Mouse (Mus musculus) liver, embryonic 14.5 days (tissue): Measurements from ENCODE around the gene Kazn. TPM values are rescaled to one million over a fixed set of nuclear protein-coding genes. Genes with fewer than 3 reads are reported as not detected.

ENCODE experiments used
- ATAC-seq: fragments of 200-750 bp; cut with Nextera tagmentation; 2 replicates; pipeline ENCODE4 v1.8.0; 2017; ENCODE audit warnings: moderate number of reproducible peaks, mild to moderate bottlenecking, moderate library complexity; ENCODE audit not compliant: insufficient read depth
- DNase-seq, 3 experiments: peaks; one replicate each; pipeline ENCODE4 v3.0.0-alpha.2; 2012 to 2013; ENCODE audit warnings: low read depth in 3 of 3, low spot score in 3 of 3
- H3K27ac ChIP-seq: fragments of 300-500 bp; sonication (generic); 2 replicates; pipeline ENCODE4 v1.5.1; 2014; ENCODE audit warnings: moderate library complexity, mild to moderate bottlenecking, control low read depth, inconsistent platforms
- H3K27me3 ChIP-seq: fragments of 300-500 bp; sonication (generic); 2 replicates; pipeline ENCODE4 v1.6.1; 2014; ENCODE audit warnings: mild to moderate bottlenecking, low read length, moderate library complexity; ENCODE audit not compliant: control insufficient read depth, insufficient read depth
- H3K36me3 ChIP-seq: fragments of 300-500 bp; sonication (generic); replicated peaks from 2 replicates; pipeline ENCODE4 v1.6.1; 2014; ENCODE audit warnings: low read depth; ENCODE audit not compliant: control insufficient read depth, insufficient read depth
- H3K4me1 ChIP-seq, 2 experiments: fragments of 200-500 bp in 1 of 2; fragments of 300-500 bp in 1 of 2; sonication (generic) in 1 of 2; replicated peaks; 2 replicates each; pipeline ENCODE4 v1.6.1; 2012 to 2014; ENCODE audit warnings: antibody characterized with exemption in 1 of 2, inconsistent platforms in 1 of 2, low read length in 1 of 2; ENCODE audit not compliant: control insufficient read depth in 2 of 2, insufficient read depth in 2 of 2
- H3K4me2 ChIP-seq: fragments of 300-500 bp; sonication (generic); 2 replicates; pipeline ENCODE4 v1.6.1; 2014; ENCODE audit warnings: low read depth, mild to moderate bottlenecking, control low read depth, moderate library complexity
- H3K4me3 ChIP-seq, 2 experiments: fragments of 200-500 bp in 1 of 2; fragments of 300-500 bp in 1 of 2; sonication (generic) in 1 of 2; 2 replicates each; pipeline ENCODE4 v1.5.1; 2012 to 2014; ENCODE audit warnings: low read depth in 2 of 2, low read length in 2 of 2, mild to moderate bottlenecking in 2 of 2, control low read depth in 1 of 2, inconsistent platforms in 1 of 2, moderate library complexity in 1 of 2; ENCODE audit not compliant: insufficient read depth in 1 of 2
- H3K9ac ChIP-seq: fragments of 300-500 bp; sonication (generic); replicated peaks from 2 replicates; pipeline ENCODE4 v1.6.1; 2014; ENCODE audit warnings: mild to moderate bottlenecking, control low read depth, moderate library complexity
- H3K9me3 ChIP-seq: fragments of 300-500 bp; sonication (generic); 2 replicates; pipeline ENCODE4 v1.6.1; 2016; ENCODE audit warnings: low read length, mixed read lengths; ENCODE audit not compliant: control insufficient read depth
- CTCF ChIP-seq: IDR thresholded peaks from 2 replicates; pipeline ENCODE4 v1.5.1; 2016; ENCODE audit warnings: antibody characterized with exemption, low read depth, control low read depth
- EP300 ChIP-seq: IDR thresholded peaks from 2 replicates; pipeline ENCODE4 v1.6.1; 2016; ENCODE audit warnings: antibody characterized with exemption, low read depth
- WGBS: fragments of 180-500 bp; shearing (Covaris S2); extraction: QIAGEN DNeasy Blood & Tissue Kit; methylation state at CpG from one replicate; pipeline ENCODE4 v1.1.7; 2014; ENCODE audit not compliant: insufficient replicate concordance; 5-methylcytosine and 5-hydroxymethylcytosine counted together
- polyA plus RNA-seq, 2 experiments: library from polyadenylated mRNA; depleted of rRNA in 1 of 2; stranded (reverse) in 1 of 2; unstranded in 1 of 2; fragments of >200 nt; fragmentation: Nextera tagmentation in 1 of 2; extraction: Ambion mirVana in 1 of 2; gene quantifications; 2 replicates each; pipeline versions ENCODE4 v1.2.1 to v1.2.3; 2012 to 2014

The Kazn gene
- polyA plus RNA-seq, 2 experiments: 0.41 to 0.94 TPM

GRCm38 (mm10) chr4:142066576-142066975 lies 172.6 kb downstream of the Kazn start:
- WGBS: 43% methylated on average over 4 of the region's 4 CpGs
- no peak overlapping the region for H3K27ac ChIP-seq
- no peaks in the 10 kb centered on the region; the same call in 1 of the 2 replicates for H3K27me3 ChIP-seq

GRCm38 (mm10) chr4:142065835-142066234 lies 173.4 kb downstream of the Kazn start:
- H3K27ac ChIP-seq: no peak overlapping the region
- peak overlapping the region; percentile 41 for H3K4me2 ChIP-seq
- H3K36me3 ChIP-seq: no peaks in the 10 kb centered on the region
- no peaks in the 10 kb centered on the region for H3K9me3 ChIP-seq
- WGBS: 24% methylated on average over 6 of the region's 6 CpGs
- ATAC-seq (peak; percentile 27), DNase-seq (no peak)
- no peak overlapping the region for H3K4me3 ChIP-seq
- no peaks in the 10 kb centered on the region; the same call in 1 of the 2 replicates for H3K27me3 ChIP-seq
- TF ChIP-seq EP300: no peak
- H3K9ac ChIP-seq: no peak overlapping the region
- peaks cover 12 to 30% of the 10 kb centered on the region in 2 experiments for H3K4me1 ChIP-seq

More at GRCm38 (mm10) chr4:142066576-142066975, 172.6 kb downstream of the Kazn start:
- H3K4me1 ChIP-seq: peaks cover 15 to 34% of the 10 kb centered on the region in 2 experiments
- no peak overlapping the region for H3K4me2 ChIP-seq
- DNase-seq (no peak), ATAC-seq (no peak)
- H3K36me3 ChIP-seq: no peaks in the 10 kb centered on the region
- no peaks in the 10 kb centered on the region for H3K9me3 ChIP-seq
- no peak overlapping the region for H3K9ac ChIP-seq
- TF ChIP-seq EP300 (no peak), CTCF (no peak)
- no peak overlapping the region for H3K4me3 ChIP-seq

- TF ChIP-seq CTCF (no peak), EP300 (no peak)
- ATAC-seq: peak; percentile 22; the same call in 1 of the 2 replicates
- Histone ChIP-seq H3K9ac (no peak overlapping the region), H3K9me3 (no peaks in the 10 kb centered on the region), H3K36me3 (no peaks in the 10 kb centered on the region), H3K4me3 (no peak overlapping the region), H3K4me2 (peak overlapping the region; percentile 41), H3K4me1 (peaks cover 12 to 27% of the 10 kb centered on the region in 2 experiments), H3K27ac (no peak overlapping the region), H3K27me3 (no peaks in the 10 kb centered on the region)
- 50% methylated on average over 8 of the region's 8 CpGs for WGBS
- DNase-seq: no peak
Measured at GRCm38 (mm10) chr4:142065270-142065669, 173.9 kb downstream of the Kazn start.

- Histone ChIP-seq H3K27me3 (no peaks in the 10 kb centered on the region), H3K27ac (no peak overlapping the region), H3K9ac (no peak overlapping the region), H3K4me2 (no peak overlapping the region; the same call in 1 of the 2 replicates), H3K4me3 (no peak overlapping the region), H3K36me3 (no peaks in the 10 kb centered on the region), H3K4me1 (peaks cover 12 to 27% of the 10 kb centered on the region in 2 experiments), H3K9me3 (no peaks in the 10 kb centered on the region)
- DNase-seq (no peak), ATAC-seq (no peak)
- TF ChIP-seq CTCF (no peak), EP300 (no peak)
- 71% methylated on average over 11 of the region's 11 CpGs for WGBS
Measured at GRCm38 (mm10) chr4:142064582-142065228, 174.5 kb downstream of the Kazn start.

- no peak for DNase-seq
- no peak overlapping the region for H3K4me3 ChIP-seq
Measured at GRCm38 (mm10) chr4:142063057-142063534, 176.1 kb downstream of the Kazn start.

More at GRCm38 (mm10) chr4:142063057-142063534, 176.1 kb downstream of the Kazn start:
- Histone ChIP-seq H3K9ac (no peak overlapping the region), H3K9me3 (no peaks in the 10 kb centered on the region), H3K4me1 (peaks cover 12 to 27% of the 10 kb centered on the region in 2 experiments), H3K36me3 (no peaks in the 10 kb centered on the region), H3K27ac (no peak overlapping the region), H3K4me2 (no peak overlapping the region), H3K27me3 (no peaks in the 10 kb centered on the region)
- peak; percentile 57 for ATAC-seq
- TF ChIP-seq CTCF (no peak), EP300 (no peak)
- WGBS: 64% methylated on average over 8 of the region's 8 CpGs
